Mouse (Mus musculus): Measurements from ENCODE around the gene Snapc3.
"Not testable (repeated sequence)": the region's sequence is repeated elsewhere in the genome, so short reads cannot be mapped to it uniquely, and the experiment has no call there.

The Snapc3 gene

DNA sequence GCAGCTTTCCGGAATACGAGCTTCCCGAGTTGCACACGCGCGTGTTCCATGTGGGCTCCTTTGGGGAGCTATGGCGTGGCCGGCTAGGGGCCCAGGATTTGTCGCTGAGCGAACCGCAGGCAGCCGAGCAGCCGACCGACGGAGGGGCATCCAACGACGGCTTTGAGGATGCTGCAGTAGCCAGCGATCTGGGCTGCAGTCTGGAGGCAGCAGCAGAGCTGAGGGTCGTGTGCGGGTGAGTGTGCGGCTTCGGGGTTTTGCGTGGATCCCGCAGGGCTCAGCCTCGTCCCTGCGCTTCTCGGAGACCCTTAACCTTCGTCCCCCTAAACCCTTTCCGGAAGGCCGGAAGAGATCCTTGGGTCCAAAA lies 279 bp downstream of the Snapc3 start:
- DNase-seq (ENCODE audit: low spot score): peak; percentile 30

DNA sequence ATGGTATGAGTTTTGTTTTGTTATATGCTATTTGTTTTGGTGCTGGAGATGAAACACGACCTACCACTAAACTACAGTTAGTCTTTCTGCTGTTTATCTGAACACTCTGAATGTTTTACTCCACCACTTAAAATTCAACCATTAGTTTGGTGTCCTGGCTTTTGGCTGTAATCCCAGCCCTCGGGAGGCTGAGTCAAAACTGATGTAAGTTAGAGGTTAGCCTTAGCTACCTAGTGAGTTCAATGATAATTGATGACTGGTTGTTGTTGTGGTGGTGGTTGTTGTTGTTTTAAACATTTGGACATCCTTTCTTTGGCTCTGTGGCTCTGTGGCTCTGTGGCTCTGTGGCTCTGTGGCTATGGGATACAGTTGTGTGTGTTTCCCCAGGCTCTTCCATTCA lies 1.3 kb downstream of the Snapc3 start:
- no peak for DNase-seq (ENCODE audit: low spot score)

DNA sequence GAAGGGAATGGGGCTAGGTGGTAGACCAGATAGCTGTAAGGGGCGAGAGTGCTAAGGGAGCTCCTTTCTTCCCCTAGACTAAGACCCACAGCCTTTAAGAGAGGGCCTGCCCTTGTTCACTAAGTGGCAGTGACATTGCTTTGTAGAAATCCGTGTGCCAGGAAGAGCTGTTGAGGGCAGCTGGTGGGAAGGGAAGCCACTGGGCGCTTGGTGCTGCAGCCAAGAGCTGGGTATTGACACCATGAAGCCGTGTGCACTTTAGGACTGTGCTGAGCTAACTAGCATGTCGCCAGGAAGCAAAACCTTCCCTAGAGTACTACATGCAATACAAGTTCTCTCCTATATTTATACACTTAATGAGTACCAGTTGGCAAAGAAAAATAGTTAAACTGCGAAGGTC lies 6.1 kb downstream of the Snapc3 start:
- DNase-seq (ENCODE audit: low spot score): no peak

DNA sequence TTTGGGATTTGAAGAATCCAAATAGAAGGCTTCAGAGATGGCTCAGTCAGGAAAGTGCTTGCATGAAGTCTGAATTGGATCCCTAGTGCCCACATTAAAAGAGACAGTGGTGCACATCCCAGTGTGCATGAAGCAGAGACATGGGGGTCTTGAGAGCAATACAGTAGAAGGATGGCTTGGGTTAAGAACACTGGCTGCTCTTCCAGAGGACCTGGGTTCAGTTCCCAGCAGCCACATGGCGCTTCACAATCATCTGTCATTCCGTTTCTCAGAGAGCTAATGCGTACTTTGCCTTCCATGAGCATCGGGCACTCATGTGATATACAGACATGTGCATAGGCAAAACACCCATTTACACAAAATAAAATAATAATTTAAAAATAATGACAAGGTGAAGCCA lies 7.6 kb downstream of the Snapc3 start:
- no peak for DNase-seq (ENCODE audit: low spot score)

DNA sequence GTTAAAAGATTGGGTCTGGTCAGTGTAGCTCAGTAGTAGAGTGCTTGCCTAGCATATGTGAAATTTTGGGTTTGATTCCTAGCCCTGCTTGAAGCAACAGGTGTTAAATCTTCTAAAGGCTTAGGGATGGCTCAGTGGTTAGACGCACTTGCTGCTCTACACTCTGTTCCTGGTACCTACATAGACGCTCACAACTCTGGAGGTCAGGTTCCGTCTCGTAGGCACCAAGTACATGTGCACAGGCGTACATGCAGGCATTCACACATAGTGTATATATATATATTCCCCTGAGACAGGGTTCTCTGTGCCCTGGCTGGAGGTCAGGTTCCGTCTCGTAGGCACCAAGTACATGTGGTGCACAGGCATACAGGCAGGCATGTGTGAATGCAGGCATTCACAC lies 9.6 kb downstream of the Snapc3 start:
- no peak for DNase-seq (ENCODE audit: low spot score)

DNA sequence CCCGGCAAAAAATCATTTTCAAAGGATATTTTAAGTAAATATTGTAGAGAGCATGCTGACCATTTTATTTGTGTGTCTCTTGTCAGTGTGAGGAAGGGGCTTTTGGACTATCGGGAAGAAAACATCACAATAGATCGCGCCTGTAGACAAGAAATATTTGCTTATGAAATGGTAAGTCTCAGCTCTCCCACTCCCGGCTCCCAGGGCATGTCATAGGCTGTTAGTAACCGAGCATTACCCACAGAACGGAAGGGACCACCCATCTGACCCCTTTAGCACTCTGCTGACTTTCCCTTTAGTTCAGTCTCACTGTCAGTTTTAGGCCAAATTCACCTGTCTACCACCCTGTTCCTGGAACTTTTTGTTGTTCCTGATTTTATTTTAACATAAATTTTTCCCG lies 10.2 kb downstream of the Snapc3 start:
- DNase-seq (ENCODE audit: low spot score): no peak

DNA sequence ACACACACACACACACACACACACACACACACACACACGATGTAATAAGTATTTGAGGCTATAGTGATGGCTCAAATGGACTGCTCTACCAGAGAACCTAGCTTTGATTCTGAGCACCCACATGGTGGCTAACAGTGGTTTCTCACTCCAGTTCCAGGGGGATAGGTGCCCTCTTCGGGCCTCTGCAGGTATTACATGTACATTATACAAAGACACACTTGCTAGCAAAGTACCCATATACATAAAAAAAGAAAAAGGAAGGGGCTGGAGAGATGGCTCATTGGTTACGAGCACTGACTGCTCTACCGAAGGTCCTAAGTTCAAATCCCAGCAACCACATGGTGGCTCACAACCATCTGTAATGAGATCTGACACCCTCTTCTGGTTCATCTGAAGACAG lies 11.3 kb downstream of the Snapc3 start:
- DNase-seq (ENCODE audit: low spot score): no peak

DNA sequence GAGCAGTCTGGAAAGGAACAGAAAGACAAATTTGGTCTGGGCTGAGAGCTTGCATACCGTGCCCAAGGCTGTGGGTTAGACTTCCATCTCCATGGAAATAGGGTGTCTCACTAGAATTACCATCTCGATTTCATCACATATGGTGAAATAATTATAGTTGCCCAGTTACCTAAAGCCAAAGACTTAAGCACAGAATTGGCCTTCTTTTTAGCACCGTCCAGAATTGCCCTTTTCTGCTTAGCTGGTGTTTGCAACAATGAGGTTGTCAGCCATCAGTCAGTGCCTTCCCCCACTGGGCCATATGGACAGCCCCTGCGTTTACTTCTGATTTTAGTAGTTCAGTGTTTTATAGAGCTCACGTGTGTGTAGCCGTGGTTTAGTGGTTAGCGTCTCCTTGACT lies 14.4 kb downstream of the Snapc3 start:
- DNase-seq (ENCODE audit: low spot score): peak; percentile 40

DNA sequence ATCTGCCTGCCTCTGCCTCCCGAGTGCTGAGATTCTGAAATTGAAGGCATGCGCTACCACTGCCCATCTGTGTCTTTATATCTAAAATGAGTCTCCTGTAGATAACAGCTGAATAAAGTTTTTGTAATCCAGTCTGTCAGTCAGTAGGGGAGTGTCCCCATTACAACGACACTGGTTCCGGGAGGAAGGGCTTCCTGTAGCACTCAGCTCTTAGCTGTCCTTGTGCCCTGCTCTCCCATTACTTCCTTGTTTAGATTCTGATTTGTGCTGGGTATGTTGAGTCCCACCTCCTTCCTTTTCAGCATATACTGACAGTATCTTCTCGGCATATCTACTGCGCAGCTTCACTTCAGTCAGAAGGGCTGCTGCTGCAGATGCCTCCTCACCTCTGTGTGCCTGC lies 15.4 kb downstream of the Snapc3 start:
- DNase-seq (ENCODE audit: low spot score): no peak

DNA sequence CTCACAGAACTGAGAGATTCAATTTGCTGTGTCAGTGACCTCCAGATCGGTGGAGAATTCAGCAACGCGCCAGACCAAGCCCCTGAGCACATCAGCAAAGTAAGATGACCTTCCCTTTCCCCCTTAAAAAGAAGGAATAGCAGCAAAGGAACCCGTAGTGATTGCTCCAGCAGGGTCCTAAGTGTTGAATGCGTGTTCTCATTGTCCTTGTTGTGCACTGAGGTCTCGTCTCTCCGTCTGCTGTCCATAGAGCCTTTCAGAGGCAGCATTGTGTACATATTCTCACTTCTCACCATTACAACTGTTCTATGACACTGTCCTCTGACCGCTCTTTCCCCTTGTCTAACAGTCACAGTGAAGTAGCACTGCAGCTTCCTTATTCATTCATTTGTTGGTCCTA lies 18.9 kb downstream of the Snapc3 start:
- DNase-seq (ENCODE audit: low spot score): no peak

DNA sequence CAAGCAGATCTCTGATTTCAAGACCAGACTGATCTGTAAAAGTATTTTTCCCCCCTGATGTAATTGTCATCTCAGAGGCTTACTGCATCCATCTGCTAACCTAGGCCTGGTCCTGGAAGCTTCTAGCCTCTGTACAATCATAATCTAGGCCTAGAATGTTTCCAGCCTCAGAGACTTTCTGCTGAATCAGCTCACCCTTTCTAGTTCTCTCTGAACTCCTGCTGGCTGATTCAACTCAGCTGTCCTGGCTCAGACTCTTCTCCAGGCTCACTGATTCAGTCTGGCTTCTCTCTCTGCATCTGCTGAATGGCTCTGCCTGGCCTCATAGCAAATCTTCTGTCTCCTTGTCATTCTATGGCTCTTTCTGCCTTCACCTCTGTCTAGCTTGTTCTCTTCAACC lies 20.6 kb downstream of the Snapc3 start:
- DNase-seq (ENCODE audit: low spot score): no peak

DNA sequence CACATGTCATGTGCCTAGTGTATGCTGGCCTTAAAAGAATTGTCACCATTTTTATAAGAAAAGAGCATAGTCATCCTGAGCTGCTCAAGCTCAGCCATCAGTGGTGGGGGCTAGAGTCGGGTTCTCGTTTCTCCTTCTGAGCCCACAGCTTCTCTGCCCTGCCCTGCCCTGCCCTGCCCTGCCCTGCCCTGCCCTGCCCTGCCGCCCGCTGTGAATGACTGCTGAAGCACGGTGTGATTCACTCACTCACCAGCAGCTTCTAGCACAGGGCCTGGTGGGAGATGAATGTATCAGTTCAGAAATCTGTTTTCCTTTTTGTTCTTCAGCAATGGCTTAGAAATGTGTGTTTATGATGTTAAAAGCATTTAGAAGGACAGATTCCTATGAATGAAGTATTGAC lies 21.5 kb downstream of the Snapc3 start:
- no peak for DNase-seq (ENCODE audit: low spot score)

DNA sequence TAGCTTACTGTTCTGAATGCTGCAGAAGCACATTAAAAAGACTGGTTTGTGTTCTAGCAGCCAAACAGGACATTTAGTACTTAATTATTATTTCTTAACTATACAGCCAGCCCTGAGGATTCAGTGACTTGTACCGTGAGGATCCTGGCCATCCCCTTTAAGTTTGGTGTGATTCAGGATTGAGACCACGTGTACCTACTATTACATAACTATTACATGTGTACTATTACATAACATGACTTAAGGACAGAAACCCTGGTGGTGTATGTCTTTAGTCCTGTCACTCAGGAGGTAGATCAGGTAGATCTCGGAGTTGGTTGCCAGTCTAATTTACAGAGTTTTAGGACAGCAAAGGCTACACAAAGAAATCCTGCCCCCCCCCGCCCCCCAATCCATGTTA lies 23.5 kb downstream of the Snapc3 start:
- no peak for DNase-seq (ENCODE audit: low spot score)

DNA sequence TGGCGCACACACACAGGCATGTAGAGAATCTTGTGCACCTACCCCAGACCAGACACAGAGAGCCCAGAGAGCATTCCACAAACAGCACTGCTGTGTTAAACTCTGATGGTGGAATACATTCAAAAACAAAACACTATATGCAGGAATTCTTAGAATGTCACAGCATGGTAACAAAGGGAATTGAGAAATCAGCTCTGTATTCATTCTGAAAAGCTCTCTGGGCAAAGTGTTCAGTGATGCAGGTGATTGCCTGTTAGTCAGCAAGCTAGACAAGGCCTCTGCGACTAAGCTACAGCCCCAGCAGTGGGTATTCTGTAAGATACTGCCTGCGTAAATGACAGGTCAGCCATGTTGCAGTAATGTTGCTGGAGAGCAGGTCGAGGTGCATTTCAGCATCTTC lies 33.3 kb downstream of the Snapc3 start:
- no peak for DNase-seq (ENCODE audit: low spot score)

DNA sequence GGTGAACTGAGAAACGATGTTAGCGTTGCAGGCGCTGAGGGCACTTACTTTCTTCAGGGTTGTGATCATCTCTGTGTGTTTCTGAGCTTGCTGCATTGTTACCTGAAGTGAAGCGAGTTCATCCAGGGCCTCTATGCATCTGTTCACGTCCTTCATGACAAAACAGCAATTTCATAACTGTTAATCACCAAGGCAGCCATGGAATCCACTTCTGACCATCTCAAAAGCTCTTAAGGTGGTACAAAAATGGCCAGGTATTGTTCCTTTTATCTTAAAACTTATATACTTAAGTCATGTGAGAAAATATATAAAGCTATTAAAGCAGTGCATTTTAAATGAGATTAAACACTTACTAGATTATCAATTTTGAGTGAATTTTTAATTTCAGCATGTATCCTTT lies 42.6 kb downstream of the Snapc3 start:
- no peak for DNase-seq (ENCODE audit: low spot score)

DNA sequence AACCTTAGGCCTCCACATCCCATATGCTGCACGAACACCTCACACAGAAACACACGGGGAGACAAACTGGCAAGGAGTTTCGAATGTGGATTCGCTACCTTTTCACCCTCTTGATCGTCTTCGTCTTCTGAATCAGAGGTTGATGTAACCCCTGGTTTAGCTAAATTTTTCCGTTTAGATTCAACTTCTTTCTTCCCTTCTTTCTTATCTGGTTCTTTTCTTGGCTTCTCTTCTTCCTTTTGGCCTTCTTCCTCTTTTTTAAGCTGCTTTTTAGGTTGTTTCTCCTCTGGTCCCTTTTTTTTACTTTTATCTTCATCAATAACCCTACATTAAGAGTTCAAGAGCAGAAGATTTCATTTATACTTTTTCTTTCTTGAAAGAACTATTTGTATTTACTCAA lies 47.3 kb downstream of the Snapc3 start:
- no peak for DNase-seq (ENCODE audit: low spot score)

DNA sequence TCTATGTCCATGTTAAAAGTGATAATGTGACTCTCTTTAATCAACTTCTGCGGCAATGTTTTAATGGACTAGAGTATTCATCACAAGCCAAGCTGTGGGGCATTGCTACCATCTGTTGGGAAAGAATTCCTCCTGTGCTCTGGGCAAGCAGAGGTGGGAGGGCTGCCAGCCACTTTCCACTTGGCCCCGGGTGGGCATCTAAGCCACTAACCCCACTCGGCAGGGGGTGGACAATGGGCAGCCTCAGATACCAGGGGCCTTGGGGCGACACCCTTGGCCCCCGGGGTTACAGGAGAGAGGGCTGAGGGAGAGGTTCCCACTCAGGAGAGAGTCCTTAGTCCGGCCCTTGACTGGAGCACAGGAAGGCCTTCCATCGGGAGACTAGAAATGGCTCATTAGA lies 50.1 kb downstream of the Snapc3 start:
- no peak for DNase-seq (ENCODE audit: low spot score)

DNA sequence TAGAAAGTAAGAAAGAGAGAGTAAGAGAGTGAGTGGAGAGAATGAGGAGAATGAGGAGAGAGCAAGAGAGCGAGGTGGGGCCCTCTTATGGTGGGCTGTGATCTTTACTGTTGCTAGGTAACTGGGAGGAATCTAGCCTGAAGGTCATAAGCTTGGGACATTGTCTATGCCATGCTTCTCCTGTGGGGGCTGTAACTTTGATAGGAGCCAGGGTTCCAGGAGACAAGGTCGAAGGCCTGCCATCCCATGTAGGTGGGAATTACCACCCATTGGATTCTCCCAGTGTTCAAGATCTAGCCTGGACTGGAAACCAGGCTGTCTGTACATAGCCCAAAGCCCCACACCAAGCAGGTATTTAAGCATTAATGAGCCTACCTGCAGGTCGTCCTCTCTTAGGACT lies 50.7 kb downstream of the Snapc3 start:
- no peak for DNase-seq (ENCODE audit: low spot score)

DNA sequence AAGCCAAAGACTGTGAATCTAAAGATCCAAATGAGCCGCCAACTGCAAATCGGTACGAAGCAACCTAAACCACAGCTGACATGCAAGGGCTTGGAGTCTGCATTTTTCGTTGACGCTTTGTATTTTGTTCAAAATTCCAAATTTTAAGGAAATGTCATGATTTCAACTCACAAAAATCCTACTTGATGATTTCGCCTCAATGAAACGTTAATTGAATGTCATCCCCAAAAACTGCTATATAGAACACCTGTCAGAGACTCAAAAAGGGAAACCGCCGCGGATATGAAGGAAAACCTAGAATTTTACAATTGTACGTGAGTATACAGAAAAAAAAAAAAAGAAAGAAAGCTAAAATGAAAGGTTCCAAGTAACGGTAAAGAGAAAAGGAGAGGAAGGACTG lies 67.7 kb downstream of the Snapc3 start:
- DNase-seq (ENCODE audit: low spot score): no peak

DNA sequence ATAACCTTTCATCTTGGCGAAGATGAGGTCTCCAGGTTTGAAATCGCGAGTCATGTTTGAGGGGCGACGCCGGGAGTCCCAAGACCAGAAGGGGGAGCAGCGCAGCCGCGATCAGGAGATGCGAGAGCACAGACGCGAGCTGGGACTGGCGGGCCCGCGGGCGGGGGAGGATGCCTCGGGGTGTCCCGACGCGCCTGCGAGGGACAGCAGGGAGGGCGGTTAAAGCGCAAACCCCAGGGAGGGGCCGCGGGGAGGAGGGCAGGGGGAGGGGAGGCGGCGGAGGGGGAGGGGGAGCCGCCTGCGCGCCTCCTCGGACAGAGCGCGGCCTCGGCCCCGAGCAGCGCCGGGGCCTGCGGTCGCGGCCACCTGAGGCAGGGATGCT lies 68.2 kb downstream of the Snapc3 start:
- DNase-seq (ENCODE audit: low spot score): peak; percentile 72

DNA sequence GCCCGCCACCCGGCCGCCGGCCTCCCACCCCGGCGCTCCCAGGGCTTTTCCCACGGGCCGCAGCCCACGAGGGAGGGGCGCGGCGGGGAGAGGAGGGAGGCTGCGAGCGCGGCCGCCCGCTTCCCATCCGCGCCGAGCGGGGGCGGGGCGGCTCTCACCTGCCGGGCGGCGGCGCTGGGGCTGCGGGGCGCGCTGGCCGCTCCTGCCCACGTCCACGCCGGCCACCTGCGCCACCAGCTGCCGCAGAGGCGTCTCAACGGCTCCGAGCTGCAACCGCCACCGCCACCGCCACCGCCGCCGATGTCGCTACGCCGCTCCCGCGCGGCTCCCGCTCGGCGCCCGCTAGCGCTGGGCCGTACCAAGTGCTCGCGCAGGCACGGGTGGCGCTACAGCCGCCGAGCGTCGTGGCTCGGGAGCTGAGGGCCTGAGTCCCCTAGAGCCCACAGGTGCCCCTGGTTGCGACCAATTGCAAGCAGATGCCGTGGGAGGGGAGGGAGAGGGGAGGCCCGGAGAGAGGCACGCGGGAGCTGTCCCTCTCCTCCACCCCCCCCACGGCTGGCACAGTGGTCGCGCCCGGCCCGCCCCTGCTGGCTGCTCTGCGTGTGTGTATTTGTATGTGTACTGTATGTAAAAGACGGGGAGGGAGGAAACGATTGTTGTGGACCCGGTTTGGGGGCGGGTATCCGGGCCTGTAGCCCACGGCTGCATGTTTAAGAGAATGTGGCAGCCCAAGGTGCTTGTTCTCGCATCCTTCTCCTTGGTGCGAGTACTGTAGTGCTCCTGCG lies 68.8 kb downstream of the Snapc3 start, which contains the start of gene Psip1:
Gene Psip1, minus strand, starts transcription at position 343 of the 785 bp plus-strand sequence.
- DNase-seq (ENCODE audit: low spot score): peak; percentile 73

DNA sequence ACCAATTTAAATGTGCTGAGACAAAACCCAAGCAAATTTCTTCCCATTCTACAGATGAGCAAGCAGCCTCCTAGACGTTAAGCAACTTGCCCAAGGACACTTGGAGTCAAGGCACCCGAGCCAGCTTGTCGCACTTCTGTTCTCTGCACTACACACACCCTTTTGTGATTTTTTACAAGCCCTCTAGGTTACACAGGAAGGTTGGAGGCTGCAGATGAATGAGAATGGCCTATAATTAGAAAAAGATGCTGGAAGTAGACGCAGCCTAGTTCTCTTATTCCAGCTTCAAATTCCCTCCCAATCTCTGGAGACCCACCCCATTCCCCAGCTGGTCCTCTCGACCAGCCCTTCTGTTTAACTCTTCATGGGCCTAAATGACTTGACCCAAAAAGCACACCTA lies 71.6 kb downstream of the Snapc3 start:
- no peak for DNase-seq (ENCODE audit: low spot score)

DNA sequence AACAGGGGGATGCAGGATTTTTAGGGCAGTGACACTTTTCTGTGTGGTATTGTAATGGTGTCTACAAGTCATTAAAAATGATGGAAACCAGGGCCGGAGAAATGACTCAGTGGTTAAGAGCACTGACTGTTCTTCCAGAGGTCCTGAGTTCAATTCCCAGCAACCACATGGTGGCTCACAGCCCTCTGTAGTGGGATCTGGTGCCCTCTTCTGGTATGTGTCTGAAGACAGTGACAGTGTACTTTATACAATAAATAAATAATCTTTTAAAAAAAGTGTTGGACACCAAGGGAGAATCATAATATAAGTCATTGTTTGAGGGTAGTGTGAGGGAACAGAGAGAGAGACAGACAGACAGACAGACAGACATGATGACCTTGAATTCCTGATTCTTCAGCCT lies 75.6 kb downstream of the Snapc3 start:
- no peak for DNase-seq (ENCODE audit: low spot score)

DNA sequence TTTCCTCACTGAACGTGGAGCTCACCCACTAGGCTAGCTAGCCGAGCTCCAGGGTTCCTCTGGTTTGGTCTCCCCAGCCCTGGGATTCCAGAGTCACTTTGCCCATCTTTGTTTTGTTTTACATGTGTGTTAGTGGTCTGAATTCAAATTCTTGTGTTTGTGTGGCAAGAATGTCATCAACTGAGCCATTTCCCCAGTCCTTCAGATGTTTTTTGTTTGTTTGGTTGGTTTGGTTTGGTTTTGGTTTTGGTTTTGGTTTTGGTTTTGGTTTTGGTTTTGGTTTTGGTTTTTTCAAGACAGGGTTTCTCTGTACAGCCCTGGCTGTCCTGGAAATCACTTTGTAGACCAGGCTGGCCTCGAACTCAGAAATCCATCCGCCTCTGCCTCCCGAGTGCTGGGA lies 79.5 kb downstream of the Snapc3 start:
- DNase-seq (ENCODE audit: low spot score): not testable (repeated sequence)

Measured in adipocyte (in vitro differentiated cells).